Mouse (Mus musculus): Measurements from ENCODE around the gene Cdyl. TPM values are rescaled to one million over a fixed set of nuclear protein-coding genes. Genes with fewer than 3 reads are reported as not detected.

Cdyl gene
- polyA plus RNA-seq, 1 experiment from 2014 or later = 16.1 TPM

DNA sequence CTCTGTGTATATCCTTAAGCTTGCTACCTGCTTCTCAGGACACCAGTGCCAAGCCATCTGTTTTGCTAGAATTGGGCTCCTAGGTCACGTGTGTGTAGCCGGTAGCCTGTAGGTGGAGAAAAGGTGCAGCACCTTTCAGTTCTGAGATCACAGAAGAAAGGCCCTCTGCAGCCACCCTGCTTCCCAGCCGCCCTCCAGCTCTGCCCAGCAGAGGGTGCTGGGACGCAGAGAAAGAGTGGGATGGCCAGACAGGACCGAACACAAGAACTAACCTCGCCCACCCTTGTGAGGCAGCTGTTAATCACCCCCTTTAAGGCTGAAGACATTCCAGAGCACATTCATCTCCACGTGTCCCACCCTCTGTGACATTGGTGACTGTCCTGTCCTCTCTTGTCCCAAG, 114.1 kb downstream of the Cdyl start:
- Histone ChIP-seq H3K4me2 (ENCODE audit: low read depth, severe bottlenecking) (no peak overlapping the region), H3K9me3 (ENCODE audit: control insufficient read depth, low read length) (no peaks in the 10 kb centered on the region), H3K4me3 (ENCODE audit: low read depth, low read length) (no peak overlapping the region), H3K9ac (ENCODE audit: low read length) (no peak overlapping the region), H3K4me1 (ENCODE audit: control insufficient read depth, insufficient read depth, low read length) (0 out of 2 replicates have a peak, but pooled peaks cover 3% of the 10 kb centered on the region), H3K27me3 (ENCODE audit: control insufficient read depth, insufficient read depth, low read length) (no peaks in the 10 kb centered on the region), H3K27ac (replicated peaks; ENCODE audit: low read depth, low read length) (no peak overlapping the region), H3K36me3 (ENCODE audit: control insufficient read depth, insufficient read depth, low read length) (no peaks in the 10 kb centered on the region)
- 63% methylated on average over 7 of the region's 7 CpGs for WGBS
- no peak for ATAC-seq (ENCODE audit: insufficient number of reproducible peaks, low FRiP score, low TSS enrichment, low read depth)
- DNase-seq (ENCODE audit: low spot score) = no peak

DNA sequence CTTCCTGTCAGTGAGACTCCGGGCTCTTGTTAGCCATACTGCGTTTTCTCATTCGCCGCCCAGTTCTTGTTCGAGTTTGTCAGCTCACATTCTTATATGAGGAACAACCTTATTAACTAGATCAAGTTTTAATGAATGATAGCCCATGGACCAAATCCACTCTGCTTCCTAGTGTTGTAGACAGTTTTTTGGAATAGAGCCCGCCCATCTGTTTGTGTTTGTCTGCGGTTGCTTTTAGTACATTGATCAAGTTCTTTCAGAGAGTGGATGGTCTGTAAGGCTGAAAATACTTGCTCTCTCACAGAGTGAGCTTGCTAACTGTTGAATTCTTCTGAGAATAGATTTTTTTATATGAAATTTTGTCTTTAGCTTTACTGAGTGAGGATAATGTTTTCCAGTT, 116.5 kb downstream of the Cdyl start:
- WGBS = 96% methylated on average over 7 of the region's 7 CpGs
- no peak overlapping the region for H3K9ac ChIP-seq (ENCODE audit: low read length)
- no peak for ATAC-seq (ENCODE audit: insufficient number of reproducible peaks, low FRiP score, low TSS enrichment, low read depth)
- H3K27me3 ChIP-seq (ENCODE audit: control insufficient read depth, insufficient read depth, low read length) = no peaks in the 10 kb centered on the region
- H3K4me3 ChIP-seq (ENCODE audit: low read depth, low read length) = no peak overlapping the region
- 0 out of 2 replicates have a peak, but pooled peaks cover 3% of the 10 kb centered on the region for H3K4me1 ChIP-seq (ENCODE audit: control insufficient read depth, insufficient read depth, low read length)
- no peak overlapping the region for H3K27ac ChIP-seq (replicated peaks; ENCODE audit: low read depth, low read length)
- H3K9me3 ChIP-seq (ENCODE audit: control insufficient read depth, low read length) = no peaks in the 10 kb centered on the region
- H3K36me3 ChIP-seq (ENCODE audit: control insufficient read depth, insufficient read depth, low read length) = no peaks in the 10 kb centered on the region
- H3K4me2 ChIP-seq (ENCODE audit: low read depth, severe bottlenecking) = no peak overlapping the region
- no peak for DNase-seq (ENCODE audit: low spot score)

DNA sequence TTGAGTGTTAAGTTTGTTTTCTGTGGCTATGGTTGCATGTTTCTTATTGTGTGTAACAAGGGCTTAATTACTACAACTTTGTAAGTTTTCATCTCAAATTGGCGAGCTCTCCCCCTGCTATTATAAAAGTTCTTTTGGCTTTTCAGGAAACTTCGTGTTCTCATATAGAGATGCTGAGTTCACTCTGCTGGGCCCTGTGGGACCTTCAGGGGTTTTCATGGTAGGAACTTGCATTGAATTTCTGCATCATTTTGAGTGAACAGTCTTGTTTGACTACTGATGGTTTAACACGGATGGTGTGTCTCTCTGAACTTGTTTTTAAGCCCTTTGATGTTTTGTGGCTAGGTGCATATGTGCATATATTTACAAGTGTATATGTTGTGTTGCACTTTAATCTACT, 121.1 kb downstream of the Cdyl start:
- DNase-seq (ENCODE audit: low spot score) (no peak), ATAC-seq (ENCODE audit: insufficient number of reproducible peaks, low FRiP score, low TSS enrichment, low read depth) (no peak)
- WGBS = 76% methylated on average over 3 of the region's 3 CpGs
- H3K4me1 ChIP-seq (ENCODE audit: control insufficient read depth, insufficient read depth, low read length) = peaks cover 7% of the 10 kb centered on the region; the same call in 1 of the 2 replicates
- H3K4me3 ChIP-seq (ENCODE audit: low read depth, low read length) = no peak overlapping the region
- H3K4me2 ChIP-seq (ENCODE audit: low read depth, severe bottlenecking) = no peak overlapping the region
- H3K27ac ChIP-seq (replicated peaks; ENCODE audit: low read depth, low read length) = no peak overlapping the region
- H3K27me3 ChIP-seq (ENCODE audit: control insufficient read depth, insufficient read depth, low read length) = no peaks in the 10 kb centered on the region
- H3K9ac ChIP-seq (ENCODE audit: low read length) = no peak overlapping the region
- H3K36me3 ChIP-seq (ENCODE audit: control insufficient read depth, insufficient read depth, low read length) = no peaks in the 10 kb centered on the region
- no peaks in the 10 kb centered on the region for H3K9me3 ChIP-seq (ENCODE audit: control insufficient read depth, low read length)

DNA sequence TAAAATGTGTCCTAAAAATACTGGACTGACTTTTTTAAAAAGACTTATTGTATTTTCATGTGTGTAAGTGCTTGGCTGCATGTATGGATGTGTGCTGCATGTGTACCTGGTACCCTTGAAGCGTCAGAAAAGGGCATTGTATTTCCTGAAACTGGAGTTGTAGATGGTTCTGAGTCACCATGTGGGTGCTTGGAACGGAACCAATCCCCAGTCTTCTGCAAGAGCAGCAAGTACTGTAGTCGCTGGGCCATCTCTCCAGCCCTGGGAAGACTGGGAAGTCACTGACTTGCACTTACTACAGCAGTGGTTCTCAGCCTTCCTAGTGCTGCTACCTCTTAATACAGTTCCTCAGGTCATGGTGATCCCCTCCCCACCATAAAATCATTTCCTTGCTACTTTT, 122.1 kb downstream of the Cdyl start:
- WGBS = 87% methylated on average over 3 of the region's 3 CpGs
- peaks cover 7% of the 10 kb centered on the region; the same call in 1 of the 2 replicates for H3K4me1 ChIP-seq (ENCODE audit: control insufficient read depth, insufficient read depth, low read length)

DNA sequence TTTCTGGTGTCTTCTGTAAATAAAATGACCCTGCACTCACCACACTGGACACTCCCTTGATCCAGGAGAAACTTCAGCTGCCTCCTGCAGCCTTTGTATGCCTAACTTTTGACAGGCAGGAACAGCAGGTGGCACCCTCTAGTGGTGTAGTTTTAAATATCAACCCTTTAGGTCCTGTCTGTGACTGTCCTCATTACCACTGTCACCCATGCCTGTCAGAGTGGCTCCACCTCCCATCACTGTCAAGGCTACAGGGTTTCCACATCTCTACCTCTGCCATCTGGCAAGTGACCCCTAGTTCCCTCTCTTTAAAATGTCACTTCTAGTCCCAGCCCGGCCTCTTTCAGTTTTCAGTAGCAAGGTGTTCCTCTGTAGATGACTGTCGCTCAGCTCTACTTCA, 123.3 kb downstream of the Cdyl start:
- no peak overlapping the region for H3K4me3 ChIP-seq (ENCODE audit: low read depth, low read length)
- no peaks in the 10 kb centered on the region for H3K27me3 ChIP-seq (ENCODE audit: control insufficient read depth, insufficient read depth, low read length)
- 89% methylated on average over 2 of the region's 2 CpGs for WGBS
- H3K27ac ChIP-seq (replicated peaks; ENCODE audit: low read depth, low read length) = no peak overlapping the region
- no peak overlapping the region for H3K9ac ChIP-seq (ENCODE audit: low read length)
- ATAC-seq (ENCODE audit: insufficient number of reproducible peaks, low FRiP score, low TSS enrichment, low read depth) (no peak; the same call in 1 of the 2 replicates), DNase-seq (ENCODE audit: low spot score) (peak; percentile 44)
- H3K36me3 ChIP-seq (ENCODE audit: control insufficient read depth, insufficient read depth, low read length) = no peaks in the 10 kb centered on the region
- no peak overlapping the region for H3K4me2 ChIP-seq (ENCODE audit: low read depth, severe bottlenecking)
- peaks cover 4% of the 10 kb centered on the region; the same call in 1 of the 2 replicates for H3K4me1 ChIP-seq (ENCODE audit: control insufficient read depth, insufficient read depth, low read length)
- no peaks in the 10 kb centered on the region for H3K9me3 ChIP-seq (ENCODE audit: control insufficient read depth, low read length)

More for the DNA sequence above, 122.1 kb downstream of the Cdyl start:
- DNase-seq (ENCODE audit: low spot score) (no peak), ATAC-seq (ENCODE audit: insufficient number of reproducible peaks, low FRiP score, low TSS enrichment, low read depth) (no peak)
- Histone ChIP-seq H3K9me3 (ENCODE audit: control insufficient read depth, low read length) (no peaks in the 10 kb centered on the region), H3K4me3 (ENCODE audit: low read depth, low read length) (no peak overlapping the region), H3K36me3 (ENCODE audit: control insufficient read depth, insufficient read depth, low read length) (no peaks in the 10 kb centered on the region), H3K27ac (replicated peaks; ENCODE audit: low read depth, low read length) (no peak overlapping the region), H3K27me3 (ENCODE audit: control insufficient read depth, insufficient read depth, low read length) (no peaks in the 10 kb centered on the region), H3K4me2 (ENCODE audit: low read depth, severe bottlenecking) (no peak overlapping the region), H3K9ac (ENCODE audit: low read length) (no peak overlapping the region)

DNA sequence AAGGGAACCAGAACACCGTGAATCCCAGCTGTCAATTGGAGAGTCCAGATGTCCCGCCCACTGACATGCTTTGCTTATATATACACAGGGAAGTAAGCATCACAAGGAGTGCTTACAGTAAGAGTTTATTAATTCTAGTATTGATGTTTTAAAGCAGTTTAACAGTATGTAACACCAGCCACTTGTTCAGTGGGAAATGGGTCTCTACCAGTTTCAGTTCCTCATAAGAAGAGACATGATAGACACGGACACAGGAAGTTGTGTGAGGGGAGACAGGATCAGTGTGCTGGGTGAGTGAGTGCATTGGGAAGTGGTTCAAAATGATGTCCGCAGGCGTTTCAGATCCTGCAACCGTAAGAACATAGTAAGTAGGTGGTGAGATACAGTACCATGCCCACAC, 123.9 kb downstream of the Cdyl start:
- 90% methylated on average over 6 of the region's 6 CpGs for WGBS
- H3K9me3 ChIP-seq (ENCODE audit: control insufficient read depth, low read length) = no peaks in the 10 kb centered on the region
- H3K4me1 ChIP-seq (ENCODE audit: control insufficient read depth, insufficient read depth, low read length) = peaks cover 4% of the 10 kb centered on the region; the same call in 1 of the 2 replicates
- no peak overlapping the region for H3K9ac ChIP-seq (ENCODE audit: low read length)
- ATAC-seq (ENCODE audit: insufficient number of reproducible peaks, low FRiP score, low TSS enrichment, low read depth) (no peak), DNase-seq (ENCODE audit: low spot score) (no peak)
- H3K4me3 ChIP-seq (ENCODE audit: low read depth, low read length) = no peak overlapping the region
- H3K27ac ChIP-seq (replicated peaks; ENCODE audit: low read depth, low read length) = no peak overlapping the region
- H3K4me2 ChIP-seq (ENCODE audit: low read depth, severe bottlenecking) = no peak overlapping the region
- no peaks in the 10 kb centered on the region for H3K36me3 ChIP-seq (ENCODE audit: control insufficient read depth, insufficient read depth, low read length)
- no peaks in the 10 kb centered on the region for H3K27me3 ChIP-seq (ENCODE audit: control insufficient read depth, insufficient read depth, low read length)

DNA sequence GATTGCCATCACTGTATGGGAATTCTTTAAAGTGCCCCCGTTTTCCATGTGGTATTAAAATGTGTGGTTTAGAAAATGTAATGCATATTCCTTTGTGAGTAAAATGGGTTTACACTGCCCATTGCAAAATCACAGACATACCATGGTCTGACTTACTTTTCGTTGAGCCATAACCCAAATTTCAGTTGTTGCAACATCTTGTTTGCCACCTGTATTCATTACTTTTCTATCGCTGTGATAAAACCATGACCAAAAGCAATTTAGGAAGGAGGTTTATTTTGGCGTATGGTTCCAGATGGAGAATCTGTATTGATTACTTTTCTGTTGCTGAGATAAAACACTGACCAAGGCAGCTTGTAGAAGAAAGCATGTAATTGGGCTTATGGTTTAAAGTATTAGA, 124.6 kb downstream of the Cdyl start:
- no peaks in the 10 kb centered on the region for H3K27me3 ChIP-seq (ENCODE audit: control insufficient read depth, insufficient read depth, low read length)
- H3K36me3 ChIP-seq (ENCODE audit: control insufficient read depth, insufficient read depth, low read length) = no peaks in the 10 kb centered on the region
- no peaks in the 10 kb centered on the region for H3K9me3 ChIP-seq (ENCODE audit: control insufficient read depth, low read length)
- H3K4me3 ChIP-seq (ENCODE audit: low read depth, low read length) = no peak overlapping the region
- H3K9ac ChIP-seq (ENCODE audit: low read length) = no peak overlapping the region
- DNase-seq (ENCODE audit: low spot score) (no peak), ATAC-seq (ENCODE audit: insufficient number of reproducible peaks, low FRiP score, low TSS enrichment, low read depth) (no peak)
- H3K27ac ChIP-seq (replicated peaks; ENCODE audit: low read depth, low read length) = no peak overlapping the region
- WGBS = 81% methylated on average over 4 of the region's 4 CpGs
- no peak overlapping the region for H3K4me2 ChIP-seq (ENCODE audit: low read depth, severe bottlenecking)
- peaks cover 4% of the 10 kb centered on the region; the same call in 1 of the 2 replicates for H3K4me1 ChIP-seq (ENCODE audit: control insufficient read depth, insufficient read depth, low read length)

DNA sequence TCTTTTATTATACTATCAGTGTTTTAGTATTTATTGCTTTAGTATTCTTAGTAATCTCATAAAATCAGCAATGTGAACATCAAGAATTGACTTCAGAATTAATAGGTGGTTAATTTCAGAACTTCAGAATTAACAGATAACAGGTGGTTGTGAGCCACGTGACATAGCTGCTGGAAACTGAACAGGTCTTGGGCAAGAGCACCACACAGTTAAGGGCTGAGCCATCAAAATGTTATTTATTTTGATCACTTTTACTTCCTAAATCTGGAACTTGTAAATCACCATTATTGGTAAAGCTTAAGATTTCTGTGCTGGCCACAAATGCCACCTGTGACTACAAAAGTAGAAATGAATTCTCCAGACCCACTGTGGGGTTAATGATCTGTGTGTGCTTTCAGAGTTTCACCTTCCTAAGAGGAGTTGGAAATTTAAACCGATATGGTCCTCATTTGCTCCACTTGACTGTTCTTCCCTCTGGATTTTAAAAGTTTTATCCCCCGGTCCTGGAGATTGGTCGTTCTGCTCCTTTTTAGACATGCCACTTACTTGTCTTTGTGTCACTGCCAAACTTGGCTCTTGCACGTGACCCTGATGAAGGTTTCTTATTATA, 125.8 kb downstream of the Cdyl start:
- WGBS = 55% methylated on average over 5 of the region's 5 CpGs
- Histone ChIP-seq H3K9me3 (ENCODE audit: control insufficient read depth, low read length) (no peaks in the 10 kb centered on the region), H3K4me3 (ENCODE audit: low read depth, low read length) (no peak overlapping the region), H3K27ac (replicated peaks; ENCODE audit: low read depth, low read length) (no peak overlapping the region), H3K4me2 (ENCODE audit: low read depth, severe bottlenecking) (no peak overlapping the region), H3K9ac (ENCODE audit: low read length) (no peak overlapping the region), H3K36me3 (ENCODE audit: control insufficient read depth, insufficient read depth, low read length) (no peaks in the 10 kb centered on the region), H3K4me1 (ENCODE audit: control insufficient read depth, insufficient read depth, low read length) (peaks cover 4% of the 10 kb centered on the region; the same call in 1 of the 2 replicates), H3K27me3 (ENCODE audit: control insufficient read depth, insufficient read depth, low read length) (no peaks in the 10 kb centered on the region)
- no peak for ATAC-seq (ENCODE audit: insufficient number of reproducible peaks, low FRiP score, low TSS enrichment, low read depth)
- no peak for DNase-seq (ENCODE audit: low spot score)

All from limb, embryonic 11.5 days (tissue).